In the genomic region with DNA sequence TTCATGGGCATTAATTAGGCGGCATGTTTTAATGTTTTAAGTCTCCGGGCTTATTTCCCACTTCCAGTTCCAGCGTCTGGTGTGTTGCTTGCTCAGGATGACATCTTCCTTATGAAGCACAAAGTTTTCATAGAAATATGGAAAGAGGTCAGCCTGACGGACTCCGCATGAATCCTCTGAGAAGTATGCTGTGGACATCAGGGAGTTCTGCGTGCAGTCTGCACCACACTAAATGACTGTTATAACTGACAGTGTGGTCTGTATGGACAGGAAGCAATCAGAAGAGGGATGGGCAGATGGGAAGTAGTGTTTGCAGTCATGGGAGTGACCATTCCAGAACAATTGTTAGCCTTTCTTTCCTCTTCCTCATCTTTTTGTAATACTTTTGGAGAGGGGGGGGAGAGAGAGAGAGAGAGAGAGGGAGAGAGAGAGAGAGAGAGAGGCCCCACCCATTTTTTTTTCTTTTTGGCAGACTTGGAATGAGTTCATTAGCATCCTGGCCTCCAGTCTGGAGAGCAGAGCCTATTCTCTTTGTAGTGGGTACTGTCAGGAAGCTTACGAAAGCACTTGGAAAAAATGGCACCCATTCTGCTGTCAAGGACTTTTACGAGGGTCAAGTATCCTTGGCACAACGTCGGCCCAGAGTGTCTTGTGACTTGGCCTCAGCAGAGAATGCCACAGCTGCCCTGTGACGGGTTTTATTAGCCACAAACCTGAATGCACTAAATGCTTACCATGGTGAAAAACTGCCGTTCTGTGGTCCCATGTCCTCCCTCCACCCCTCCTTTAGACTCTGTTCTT, we compare ENCODE assay signal across 9 mouse cellular contexts. TPM values are rescaled to one million over a fixed set of nuclear protein-coding genes. Genes with fewer than 3 reads are reported as not detected.
DNase-seq lines count a peak whose midpoint lies in the region; ATAC-seq and TF ChIP-seq lines count a peak whose summit lies in the region.
"Had no signal": no experiment of that assay in that cellular context is flagged by ENCODE, and none has a peak within 500 bp of the region (broad histone marks: within the 10 kb centered on the region; RNA-seq: fewer than 3 reads in every experiment).

No protein-coding gene starts in this region.

- no peaks in the 10 kb centered on the region for H3K27me3 ChIP-seq in kidney, embryonic 15.5 days

- peaks cover 20% of the 10 kb centered on the region for H3K4me1 ChIP-seq in kidney, embryonic 15.5 days

- H3K27ac ChIP-seq in kidney, embryonic 15.5 days: no peak overlapping the region
- no peak overlapping the region for H3K27ac ChIP-seq in layer of hippocampus, adult 2 months
- H3K27ac ChIP-seq: macrophage had no signal

- TF ChIP-seq CTCF in layer of hippocampus, adult 2 months (conservative IDR thresholded peaks at IDR 0.05): no peak

- H3K9ac ChIP-seq in kidney, embryonic 15.5 days: no peak overlapping the region

- DNase-seq in kidney, adult 18-20 months: peak; percentile 57
- peak; percentile 33 for DNase-seq in adipocyte (ENCODE audit: low spot score)
- DNase-seq in heart, postnatal 14 days: peak; percentile 33 to 38
- DNase-seq in lung, postnatal 4 days: peak; percentile 72 to 78
- no peak for DNase-seq in layer of hippocampus, adult 2 months (ENCODE audit: low spot score in 2 of 2)
- no peak for DNase-seq in retina, postnatal 1 day
- DNase-seq in cerebellum, postnatal 25 days: no peak

- H3K4me3 ChIP-seq in kidney, embryonic 15.5 days (replicated peaks): no peak overlapping the region
- no peak overlapping the region for H3K4me3 ChIP-seq in layer of hippocampus, adult 2 months

- WGBS in kidney, embryonic 15.5 days: 43% methylated on average over 12 of the region's 12 CpGs

- ATAC-seq in kidney, embryonic 15.5 days (replicated peaks; ENCODE audit: low FRiP score): no peak

- no peak overlapping the region for H3K4me2 ChIP-seq in kidney, embryonic 15.5 days

- H3K36me3 ChIP-seq in kidney, embryonic 15.5 days: no peaks in the 10 kb centered on the region

- intact Hi-C loops in heart, postnatal 14 days (cut with DNase I): no loop called here

- H3K9me3 ChIP-seq in kidney, embryonic 15.5 days (replicated peaks): no peaks in the 10 kb centered on the region

RNA-seq across cellular contexts. Expression of gene Myo1e, which starts 42.9 kb away (rescaled TPM):
- 22.3 and 22.6 TPM in 2 replicates for polyA plus RNA-seq in kidney, embryonic 15.5 days (2015; fragmentation: Nextera tagmentation; extraction: Ambion mirVana)
- total RNA-seq in heart, postnatal 14 days (2021): 10 to 100 TPM; 14.6 to 17.6 TPM
- 1 to 10 TPM; 7.6 to 8.2 TPM for total RNA-seq in layer of hippocampus, adult 2 months (2021)

Comparison
In these comparisons a context has a peak if more than half of its experiments do, and no peak if none do; other contexts are left out.
1. DNase-seq: peak in kidney, adult 18-20 months (single experiment), adipocyte (single experiment), heart, postnatal 14 days (2 of 2) and lung, postnatal 4 days (2 of 2); none in layer of hippocampus, adult 2 months (0 of 2), retina, postnatal 1 day (single experiment) and cerebellum, postnatal 25 days (0 of 2).